17 mouse cellular contexts compared by ENCODE assay signal in genomic region chr13:59968584-59969240, GRCm38 (mm10).
DNase-seq lines count a peak whose midpoint lies in the region; ATAC-seq and TF ChIP-seq lines count a peak whose summit lies in the region.
"Had no signal": no experiment of that assay in that cellular context is flagged by ENCODE, and none has a peak within 500 bp of the region (broad histone marks: within the 10 kb centered on the region; RNA-seq: fewer than 3 reads in every experiment).

No protein-coding gene starts in this region.

- peaks cover 49% of the 10 kb centered on the region for H3K27me3 ChIP-seq in forebrain, embryonic 10.5 days (ENCODE audit: poor library complexity, severe bottlenecking)
- H3K27me3 ChIP-seq in forebrain, embryonic 15.5 days, result no peaks in the 10 kb centered on the region
- 0 out of 2 replicates have a peak, but pooled peaks cover 7% of the 10 kb centered on the region for H3K27me3 ChIP-seq in lung, postnatal 0 days (replicated peaks; ENCODE audit: insufficient read depth, low read length)

- peak overlapping the region; percentile 89 for H3K27ac ChIP-seq in forebrain, embryonic 10.5 days
- H3K27ac ChIP-seq in forebrain, embryonic 15.5 days (replicated peaks), result no peak overlapping the region
- H3K27ac ChIP-seq in lung, postnatal 0 days (ENCODE audit: low read length), result no peak overlapping the region
- H3K27ac ChIP-seq: embryonic facial prominence, embryonic 10.5 days; kidney, postnatal 0 days; liver, embryonic 15.5 days; macrophage; neural tube, embryonic 13.5 days had no signal

- H3K36me3 ChIP-seq in forebrain, embryonic 10.5 days (replicated peaks), result no peaks in the 10 kb centered on the region
- no peaks in the 10 kb centered on the region for H3K36me3 ChIP-seq in forebrain, embryonic 15.5 days
- no peaks in the 10 kb centered on the region for H3K36me3 ChIP-seq in lung, postnatal 0 days (ENCODE audit: insufficient read depth, low read length)
- H3K36me3 ChIP-seq: embryonic facial prominence, embryonic 10.5 days; liver, embryonic 15.5 days; neural tube, embryonic 13.5 days had no signal

- TF ChIP-seq EP300 in lung, postnatal 0 days (IDR thresholded peaks at IDR 0.05), result no peak

- H3K4me1 ChIP-seq in forebrain, embryonic 10.5 days, result peaks cover 53% of the 10 kb centered on the region
- H3K4me1 ChIP-seq in forebrain, embryonic 15.5 days, result peaks cover 32% of the 10 kb centered on the region
- H3K4me1 ChIP-seq in lung, postnatal 0 days (ENCODE audit: insufficient read depth, low read depth, low read length), result peaks cover 3% of the 10 kb centered on the region; the same call in 1 of the 2 replicates
- H3K4me1 ChIP-seq: liver, embryonic 15.5 days had no signal

- TF ChIP-seq CTCF in lung, postnatal 0 days (IDR thresholded peaks at IDR 0.05), result no peak

- no peak for ATAC-seq in forebrain, embryonic 15.5 days (replicated peaks)
- no peak for ATAC-seq in lung, postnatal 0 days
- ATAC-seq: inflammation-experienced regulatory T-cells, adult 6 months had no signal

- no peak overlapping the region for H3K9ac ChIP-seq in forebrain, embryonic 15.5 days (replicated peaks)
- H3K9ac ChIP-seq in lung, postnatal 0 days (replicated peaks; ENCODE audit: low read depth), result no peak overlapping the region
- H3K9ac ChIP-seq: liver, embryonic 15.5 days; neural tube, embryonic 13.5 days had no signal

- no peaks in the 10 kb centered on the region for H3K9me3 ChIP-seq in forebrain, embryonic 10.5 days
- H3K9me3 ChIP-seq in forebrain, embryonic 15.5 days, result no peaks in the 10 kb centered on the region
- H3K9me3 ChIP-seq in lung, postnatal 0 days (ENCODE audit: low read length), result no peaks in the 10 kb centered on the region
- H3K9me3 ChIP-seq: embryonic facial prominence, embryonic 10.5 days; liver, embryonic 15.5 days; neural tube, embryonic 13.5 days had no signal

- intact Hi-C loops in heart, postnatal 10 days (cut with DNase I), result no loop called here

- no peak for DNase-seq in forebrain, embryonic 10.5 days (ENCODE audit: extremely low spot score, low spot score)
- DNase-seq in layer of hippocampus, adult 11-12 months (ENCODE audit: low spot score), result peak; percentile 11
- DNase-seq in layer of hippocampus, postnatal 25 days (ENCODE audit: extremely low spot score in 1 of 2, low spot score in 1 of 2), result no peak
- peak; percentile 31 for DNase-seq in cerebellum, adult 9-11 months
- peak; percentile 25 to 40 for DNase-seq in heart, postnatal 10 days
- DNase-seq in lung, postnatal 0 days (ENCODE audit: low spot score), result no peak
- DNase-seq in thymus, adult 18-20 months, result no peak
- DNase-seq: layer of hippocampus, postnatal 36 days; right cerebral cortex, postnatal 4 days; thymus, postnatal 25 days had no signal

- WGBS in forebrain, embryonic 10.5 days, result 92% methylated on average over 19 of the region's 19 CpGs
- 70% methylated on average over 19 of the region's 19 CpGs for WGBS in forebrain, embryonic 15.5 days
- WGBS in lung, postnatal 0 days, result 81% methylated on average over 19 of the region's 19 CpGs

- no peak overlapping the region for H3K4me3 ChIP-seq in forebrain, embryonic 10.5 days
- no peak overlapping the region for H3K4me3 ChIP-seq in forebrain, embryonic 15.5 days
- no peak overlapping the region for H3K4me3 ChIP-seq in lung, postnatal 0 days (ENCODE audit: low read depth, low read length)
- H3K4me3 ChIP-seq: embryonic facial prominence, embryonic 10.5 days; liver, embryonic 15.5 days; neural tube, embryonic 13.5 days had no signal

- H3K4me2 ChIP-seq in forebrain, embryonic 15.5 days (replicated peaks), result no peak overlapping the region
- H3K4me2 ChIP-seq in lung, postnatal 0 days (replicated peaks; ENCODE audit: low read depth, low read length), result no peak overlapping the region
- H3K4me2 ChIP-seq: liver, embryonic 15.5 days; neural tube, embryonic 13.5 days had no signal

Comparison
In these comparisons a context has a peak if more than half of its experiments do, and no peak if none do; other contexts are left out.
1. DNase-seq: peak in layer of hippocampus, adult 11-12 months (single experiment), cerebellum, adult 9-11 months (single experiment) and heart, postnatal 10 days (2 of 2); none in forebrain, embryonic 10.5 days (single experiment), layer of hippocampus, postnatal 25 days (0 of 2), lung, postnatal 0 days (single experiment) and thymus, adult 18-20 months (0 of 2).